Mouse (Mus musculus): ENCODE results near the gene Panx2.

DNA sequence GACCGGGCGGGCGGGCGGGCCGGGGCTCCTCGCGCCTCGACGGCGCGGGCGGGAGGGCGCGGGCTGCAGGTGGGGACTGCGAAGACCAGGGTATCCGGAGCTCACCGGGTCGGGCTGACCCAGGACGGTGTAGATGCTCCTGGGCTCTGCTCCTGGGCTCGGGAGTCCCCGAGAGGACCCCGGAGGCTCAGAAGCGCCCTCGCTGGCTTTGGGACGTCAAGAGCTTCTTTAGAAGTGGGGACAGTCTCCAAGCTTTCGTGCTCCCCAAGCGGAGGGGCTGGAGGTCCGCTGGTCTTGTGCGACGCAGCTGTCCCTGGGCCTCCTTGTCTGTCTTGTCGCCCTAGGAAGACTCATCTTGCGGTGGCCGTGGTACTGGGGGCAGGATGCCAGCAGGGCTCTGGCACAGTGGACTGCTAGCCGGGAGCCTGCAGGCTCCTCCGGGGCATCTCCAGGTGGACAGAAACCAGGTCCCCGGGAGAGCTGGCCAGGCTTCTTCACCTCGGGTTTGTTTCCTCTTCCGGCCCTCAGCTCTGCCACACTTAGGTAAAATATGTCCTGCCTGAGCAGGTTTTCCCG is 16.7 kb downstream of the Panx2 start:
- TF ChIP-seq MAX (IDR thresholded peaks at IDR 0.05) (no peak), CEBPB (IDR thresholded peaks at IDR 0.05; ENCODE audit: low read depth) (no peak), USF1 (IDR thresholded peaks at IDR 0.05; ENCODE audit: low read depth) (no peak), MYOD1 (IDR thresholded peaks at IDR 0.05; ENCODE audit: control insufficient read depth, insufficient read length, low read depth) (peak; percentile 45)
